Mouse (Mus musculus): ENCODE measurements around the gene St3gal3.

The St3gal3 gene

GRCm38 (mm10) chr4:118089939-118090338 lies 44.8 kb downstream of the St3gal3 start:
- DNase-seq (ENCODE audit: low read depth, low spot score), result peak; percentile 76

DNA sequence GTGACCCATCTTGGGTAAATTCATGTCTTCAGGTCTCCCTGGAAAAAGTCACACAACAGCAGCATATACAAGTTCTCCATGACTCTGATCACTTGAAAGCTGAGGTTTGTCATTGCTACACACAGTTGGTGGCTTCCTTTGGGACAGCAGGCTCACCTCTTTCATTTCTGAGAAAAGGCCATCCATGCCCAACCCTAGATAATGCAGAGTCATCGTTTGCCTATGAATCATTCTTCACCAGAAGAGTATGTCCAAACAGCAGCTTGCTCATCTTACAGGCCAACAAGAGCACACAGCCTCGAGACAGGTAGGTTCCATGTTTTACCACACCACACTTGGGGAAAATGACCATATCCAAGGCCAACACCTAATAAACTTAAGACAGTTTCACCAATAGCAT lies 45.9 kb downstream of the St3gal3 start:
- DNase-seq (ENCODE audit: low read depth, low spot score), result no peak

DNA sequence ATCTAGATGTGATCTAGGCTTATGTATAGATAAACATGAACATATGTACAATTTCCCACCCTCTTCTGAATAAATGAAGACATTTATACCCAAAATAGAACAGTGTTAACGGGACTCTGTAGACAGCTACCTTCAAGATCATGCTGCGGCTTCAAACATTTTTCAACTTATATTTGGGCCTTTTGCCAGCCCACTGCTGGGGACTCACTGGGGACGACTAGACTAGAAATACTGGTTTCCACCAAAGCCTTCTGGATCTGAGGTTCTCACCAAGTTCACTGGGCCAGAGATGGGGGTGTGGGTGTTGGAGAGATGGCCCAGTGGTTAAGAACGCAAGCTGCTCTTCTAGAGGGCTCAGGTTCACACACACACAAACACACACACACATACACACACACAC lies 49.7 kb downstream of the St3gal3 start:
- DNase-seq (ENCODE audit: low read depth, low spot score), result no peak

DNA sequence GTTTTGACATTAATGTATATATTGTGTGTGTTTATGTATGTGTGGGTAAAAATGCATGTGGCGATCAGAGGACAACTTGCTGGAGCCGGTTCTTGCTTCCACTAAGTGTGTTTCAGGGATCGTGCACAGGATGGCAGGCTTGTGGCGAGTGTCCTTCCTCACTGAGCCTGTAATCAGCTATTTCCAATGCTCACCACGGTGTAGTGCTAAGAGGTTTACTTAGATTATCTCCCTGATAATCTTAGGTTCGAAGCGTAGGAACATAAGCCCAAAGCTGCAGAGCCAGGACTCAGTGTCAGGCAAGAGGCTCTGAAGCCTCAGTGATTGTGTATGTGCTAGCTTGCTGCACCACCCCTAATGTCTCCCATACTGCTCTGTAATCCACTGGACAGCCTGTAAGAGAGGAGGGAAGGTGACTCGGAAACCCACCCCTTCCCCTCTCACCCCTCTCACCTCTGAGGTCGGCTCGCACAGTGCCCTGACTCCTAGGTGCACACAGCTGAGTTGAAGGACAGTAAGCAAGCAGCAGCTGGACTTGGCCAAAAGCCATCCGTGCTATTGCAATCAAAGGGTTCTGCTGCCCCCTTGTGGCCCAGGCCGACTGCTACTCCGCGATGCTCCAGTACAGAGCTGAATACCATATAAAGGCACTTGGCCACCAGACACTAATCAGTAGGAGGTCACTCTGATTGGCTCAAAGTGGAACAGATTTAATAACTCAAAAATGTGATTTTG lies 51.3 kb downstream of the St3gal3 start:
- peak; percentile 78 for DNase-seq (ENCODE audit: low read depth, low spot score)

- DNase-seq (ENCODE audit: low read depth, low spot score), result no peak
These were observed 52.9 kb downstream of the St3gal3 start for GRCm38 (mm10) chr4:118081608-118082331.

DNA sequence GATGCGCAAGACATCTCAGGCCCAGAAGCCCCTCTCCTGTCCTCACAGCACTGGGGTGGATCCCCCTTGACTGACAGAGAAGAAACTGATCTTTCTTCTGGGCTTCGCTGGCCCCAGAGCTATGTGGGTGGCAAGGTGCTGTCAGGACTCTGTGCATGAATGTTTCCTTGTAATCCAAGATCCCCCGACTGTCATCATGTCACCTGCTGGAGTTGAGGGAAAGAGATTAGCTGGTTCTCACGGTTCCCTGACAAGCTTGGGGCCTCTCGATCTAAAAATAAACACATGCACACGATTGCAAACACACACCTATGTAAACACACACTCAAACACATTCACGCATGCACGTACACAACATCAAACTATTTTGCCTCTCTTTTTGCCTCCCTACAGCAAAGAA lies 54.2 kb downstream of the St3gal3 start:
- DNase-seq (ENCODE audit: low read depth, low spot score), result no peak

DNA sequence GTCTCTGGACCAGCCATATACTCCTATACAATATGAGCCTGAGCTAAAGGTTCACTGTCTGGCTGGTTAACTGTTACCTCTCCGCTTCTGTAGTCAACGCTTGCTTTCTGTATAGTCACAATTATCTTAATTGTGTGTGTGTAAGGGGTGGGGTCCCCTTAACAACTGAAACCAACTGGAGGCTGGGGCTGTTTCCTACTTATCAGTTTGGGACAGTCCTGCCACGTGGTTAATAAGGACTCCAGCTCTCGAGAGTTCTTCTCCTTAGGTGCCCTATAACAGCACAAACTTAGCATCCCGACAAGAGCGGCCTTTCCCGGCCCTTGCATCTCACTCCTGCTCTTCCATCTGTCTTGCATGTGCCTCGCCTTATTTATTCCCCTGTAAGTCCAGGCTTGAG lies 55.5 kb downstream of the St3gal3 start:
- DNase-seq (ENCODE audit: low read depth, low spot score), result no peak

DNA sequence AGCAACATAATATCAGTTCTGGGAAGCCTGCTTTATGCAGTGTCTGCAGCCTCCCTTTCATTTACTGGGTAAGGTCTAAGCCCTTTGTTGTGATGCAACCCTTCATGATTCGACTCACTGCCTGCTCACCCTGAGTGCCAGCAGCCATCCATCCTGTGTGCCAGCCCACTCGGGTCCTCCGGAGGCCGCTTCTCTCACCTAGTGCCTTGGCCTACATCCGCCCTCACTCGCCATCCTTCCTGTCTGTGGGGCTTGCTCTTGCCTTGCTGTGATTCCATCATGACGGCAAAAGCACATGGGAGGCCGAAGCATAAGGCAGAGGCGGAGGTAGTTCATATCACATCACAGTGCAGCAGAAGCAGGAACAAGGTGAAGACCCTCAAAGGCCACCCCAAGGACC lies 56.1 kb downstream of the St3gal3 start:
- DNase-seq (ENCODE audit: low read depth, low spot score), result no peak

GRCm38 (mm10) chr4:118077293-118077752 lies 57.4 kb downstream of the St3gal3 start:
- DNase-seq (ENCODE audit: low read depth, low spot score), result no peak

GRCm38 (mm10) chr4:118076648-118077047 lies 58.1 kb downstream of the St3gal3 start:
- DNase-seq (ENCODE audit: low read depth, low spot score), result no peak

DNA sequence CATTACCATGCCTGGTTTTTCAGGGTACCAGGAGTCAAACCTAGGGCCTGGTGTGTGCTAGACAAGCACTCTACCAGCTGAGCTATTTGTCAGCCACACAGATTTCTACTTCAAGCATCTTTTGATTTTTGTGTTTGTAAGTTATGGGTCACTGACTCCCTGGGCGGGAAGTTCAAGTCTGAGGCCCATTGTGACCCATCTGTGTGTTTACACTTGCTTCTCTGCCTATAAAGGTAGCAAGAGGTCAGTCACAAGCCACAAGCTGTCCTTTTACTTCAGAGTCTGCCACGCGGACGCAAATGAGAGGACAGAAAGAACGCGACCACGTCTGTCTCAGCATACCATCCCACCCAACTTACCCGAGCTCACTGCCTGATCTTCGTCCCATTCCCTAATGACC lies 59.4 kb downstream of the St3gal3 start:
- DNase-seq (ENCODE audit: low read depth, low spot score), result no peak

- DNase-seq (ENCODE audit: low read depth, low spot score), result peak; percentile 58
These were observed 60.5 kb downstream of the St3gal3 start for GRCm38 (mm10) chr4:118074236-118074635.

DNA sequence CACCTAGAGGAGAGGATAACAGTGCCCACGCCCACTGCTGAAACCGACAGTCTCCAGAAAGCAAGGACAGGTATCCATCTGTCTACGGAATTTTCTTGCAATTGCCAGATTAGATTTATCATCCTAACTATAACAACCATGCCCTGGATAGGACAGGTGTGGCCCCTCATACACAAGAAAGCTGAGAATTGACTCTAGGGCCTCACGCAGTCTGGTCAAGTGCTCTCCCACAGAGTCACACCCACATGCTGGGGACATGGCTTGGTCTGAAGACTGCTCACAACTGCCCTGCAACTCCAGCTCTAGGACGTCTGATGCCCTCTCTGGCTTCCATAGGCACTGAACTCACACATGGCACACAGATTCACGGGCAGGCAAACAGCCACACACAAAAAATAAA lies 61.6 kb downstream of the St3gal3 start:
- DNase-seq (ENCODE audit: low read depth, low spot score), result no peak

DNA sequence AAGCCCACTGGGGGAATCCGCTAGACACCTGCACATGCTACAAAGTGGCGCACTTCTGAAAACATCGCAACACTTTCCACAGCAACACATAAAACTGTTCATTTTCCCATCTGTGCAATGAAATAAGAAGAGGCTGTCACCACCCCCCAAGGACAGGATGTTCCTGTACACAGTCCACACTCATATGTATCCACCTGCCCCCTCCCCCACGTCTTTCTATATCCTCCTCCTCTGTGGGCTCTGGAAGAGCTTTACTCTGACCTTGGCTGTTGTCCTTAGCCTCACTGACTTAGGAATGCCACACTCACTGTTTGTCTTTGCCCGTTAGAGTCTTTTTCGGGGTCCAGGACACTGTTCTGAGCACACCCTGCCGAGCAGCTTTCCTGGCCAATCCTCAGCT lies 62.8 kb downstream of the St3gal3 start:
- DNase-seq (ENCODE audit: low read depth, low spot score), result peak; percentile 80

- no peak for DNase-seq (ENCODE audit: low read depth, low spot score)
These were observed 64.2 kb downstream of the St3gal3 start for GRCm38 (mm10) chr4:118070255-118071234.

DNA sequence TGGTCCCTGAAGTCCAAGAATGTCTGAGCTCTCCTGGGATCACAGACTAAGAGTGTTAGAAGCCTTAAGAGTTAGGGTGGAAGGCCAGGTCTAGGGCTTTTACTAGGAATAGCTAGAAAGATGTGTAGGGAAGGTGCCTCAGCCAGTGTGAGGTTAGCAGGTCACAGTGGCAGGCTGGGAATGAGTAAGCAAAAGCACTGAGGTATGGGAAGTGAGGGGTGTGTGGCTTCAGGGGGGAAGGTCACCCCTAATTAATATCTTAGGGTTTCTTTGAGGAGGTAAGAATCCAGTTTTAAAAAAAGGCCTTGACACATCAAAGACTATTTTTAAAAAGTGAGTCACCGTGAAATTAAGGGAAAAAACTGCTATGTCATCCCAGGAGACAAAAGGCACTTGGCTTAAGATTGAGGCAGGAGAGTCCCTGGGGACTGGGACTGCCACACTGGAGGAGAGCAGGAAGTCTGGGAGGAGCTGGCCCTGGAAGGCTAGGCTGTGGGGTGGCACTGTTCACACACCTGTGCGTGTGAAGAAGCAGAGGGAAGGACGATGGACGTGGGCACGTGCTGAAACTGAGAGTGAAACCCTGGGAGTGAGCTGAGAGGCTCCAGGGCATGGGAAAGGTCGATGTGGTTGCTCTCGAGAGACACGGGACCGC lies 72.8 kb downstream of the St3gal3 start:
- DNase-seq (ENCODE audit: low read depth, low spot score), result peak; percentile 46

DNA sequence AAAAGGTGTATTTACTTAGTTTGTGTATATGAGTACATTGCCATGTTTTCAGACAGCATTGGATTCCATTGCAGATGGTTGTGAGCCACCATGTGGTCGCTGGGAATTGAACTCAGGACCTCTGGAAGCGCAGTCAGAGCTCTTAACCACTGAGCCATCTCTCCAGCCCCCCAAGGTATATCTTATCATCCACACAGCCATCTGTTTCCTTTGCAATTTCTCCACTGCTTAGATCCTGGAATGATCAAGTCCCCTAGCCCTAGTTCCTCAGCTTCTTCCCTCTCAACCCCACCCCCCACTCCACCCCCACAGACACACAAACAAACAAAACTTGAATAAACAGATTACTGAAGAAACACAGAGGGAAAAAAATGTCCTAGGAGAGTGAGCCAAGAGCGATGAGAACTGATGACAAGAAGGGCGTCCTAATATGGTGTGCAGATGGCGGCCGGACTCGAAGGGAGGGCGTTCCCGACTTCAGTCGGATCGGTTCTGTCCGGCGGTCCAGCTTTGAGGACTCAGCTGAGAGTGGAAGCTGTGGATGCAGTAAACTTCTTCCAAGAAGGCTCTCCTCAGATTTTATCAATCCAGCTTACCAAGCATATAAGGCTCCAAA lies 73.7 kb downstream of the St3gal3 start:
- DNase-seq (ENCODE audit: low read depth, low spot score), result no peak

GRCm38 (mm10) chr4:118059816-118060475 lies 74.8 kb downstream of the St3gal3 start:
- no peak for DNase-seq (ENCODE audit: low read depth, low spot score)

GRCm38 (mm10) chr4:118058116-118058677 lies 76.5 kb downstream of the St3gal3 start:
- DNase-seq (ENCODE audit: low read depth, low spot score), result no peak

- DNase-seq (ENCODE audit: low read depth, low spot score), result no peak
These were observed 77.6 kb downstream of the St3gal3 start for GRCm38 (mm10) chr4:118057076-118057475.

All from R1 (cell line).